Mouse (Mus musculus) cerebellum, adult (tissue): ENCODE data around the gene Slx4ip.
"Not testable (repeated sequence)": the region's sequence is repeated elsewhere in the genome, so short reads cannot be mapped to it uniquely, and the experiment has no call there.

Experiments
- ATAC-seq: cut with Nextera tagmentation; 2 replicates; pipeline ENCODE4 v1.9.2; 2017; ENCODE audit warnings: mild to moderate bottlenecking, moderate library complexity, mixed read lengths; ENCODE audit not compliant: insufficient number of reproducible peaks, low FRiP score, low TSS enrichment

Gene Slx4ip

GRCm38 (mm10) chr2:136891068-136891950 is at the start of gene Slx4ip, which contains the start of the genes AL731706.1 and Mkks:
Gene Slx4ip, plus strand, starts transcription at chr2:136891218.
Gene AL731706.1, minus strand, starts transcription at chr2:136891389.
Gene Mkks, minus strand, starts transcription at chr2:136891389.
- ATAC-seq: peak; percentile 92

GRCm38 (mm10) chr2:136850366-136850765 is 40.7 kb upstream of the Slx4ip start:
- no peak for ATAC-seq

- no peak for ATAC-seq
Measured at GRCm38 (mm10) chr2:136854543-136855388, 36.3 kb upstream of the Slx4ip start.

- ATAC-seq: no peak
Measured at GRCm38 (mm10) chr2:136885579-136885978, 5.4 kb upstream of the Slx4ip start, which contains the start of gene AL731706.2. Gene AL731706.2, minus strand, starts transcription at chr2:136885679.

- no peak for ATAC-seq
Measured at GRCm38 (mm10) chr2:136886846-136887245, 4.2 kb upstream of the Slx4ip start.

GRCm38 (mm10) chr2:136890716-136891067 is 326 bp upstream of the Slx4ip start:
- not testable (repeated sequence) for ATAC-seq

- peak; percentile 83 for ATAC-seq
Measured at GRCm38 (mm10) chr2:136891951-136892371, 943 bp downstream of the Slx4ip start.

- no peak for ATAC-seq
Measured at GRCm38 (mm10) chr2:136894494-136894893, 3.5 kb downstream of the Slx4ip start.

GRCm38 (mm10) chr2:136896131-136896530 is 5.1 kb downstream of the Slx4ip start:
- ATAC-seq: no peak

- ATAC-seq: no peak
Measured at GRCm38 (mm10) chr2:136908596-136908995, 17.6 kb downstream of the Slx4ip start.

- no peak for ATAC-seq
Measured at GRCm38 (mm10) chr2:136909298-136909697, 18.3 kb downstream of the Slx4ip start.

- ATAC-seq: no peak
Measured at GRCm38 (mm10) chr2:136911958-136912411, 21.0 kb downstream of the Slx4ip start.

GRCm38 (mm10) chr2:136913021-136913420 is 22.0 kb downstream of the Slx4ip start:
- no peak for ATAC-seq

GRCm38 (mm10) chr2:136914334-136914902 is 23.4 kb downstream of the Slx4ip start:
- ATAC-seq: peak; percentile 74

- no peak for ATAC-seq
Measured at GRCm38 (mm10) chr2:136919433-136919832, 28.4 kb downstream of the Slx4ip start.

GRCm38 (mm10) chr2:136920257-136920993 is 29.4 kb downstream of the Slx4ip start:
- no peak for ATAC-seq

GRCm38 (mm10) chr2:136921003-136921408 is 30.0 kb downstream of the Slx4ip start:
- ATAC-seq: peak; percentile 49; the same call in 1 of the 2 replicates

- ATAC-seq: no peak
Measured at GRCm38 (mm10) chr2:136936391-136937288, 45.6 kb downstream of the Slx4ip start.

GRCm38 (mm10) chr2:136938249-136938648 is 47.2 kb downstream of the Slx4ip start:
- no peak for ATAC-seq
